Mouse (Mus musculus): ENCODE measurements around the gene Edf1. TPM values are rescaled to one million over a fixed set of nuclear protein-coding genes. Genes with fewer than 3 reads are reported as not detected.
A peak's percentile ranks its signal among the peaks of the same experiment; 100 is the strongest.
"Not testable (repeated sequence)": the region's sequence is repeated elsewhere in the genome, so short reads cannot be mapped to it uniquely, and the experiment has no call there.

Gene Edf1
- total RNA-seq (2021) = 100 to 1,000 TPM; 202 to 214 TPM

DNA sequence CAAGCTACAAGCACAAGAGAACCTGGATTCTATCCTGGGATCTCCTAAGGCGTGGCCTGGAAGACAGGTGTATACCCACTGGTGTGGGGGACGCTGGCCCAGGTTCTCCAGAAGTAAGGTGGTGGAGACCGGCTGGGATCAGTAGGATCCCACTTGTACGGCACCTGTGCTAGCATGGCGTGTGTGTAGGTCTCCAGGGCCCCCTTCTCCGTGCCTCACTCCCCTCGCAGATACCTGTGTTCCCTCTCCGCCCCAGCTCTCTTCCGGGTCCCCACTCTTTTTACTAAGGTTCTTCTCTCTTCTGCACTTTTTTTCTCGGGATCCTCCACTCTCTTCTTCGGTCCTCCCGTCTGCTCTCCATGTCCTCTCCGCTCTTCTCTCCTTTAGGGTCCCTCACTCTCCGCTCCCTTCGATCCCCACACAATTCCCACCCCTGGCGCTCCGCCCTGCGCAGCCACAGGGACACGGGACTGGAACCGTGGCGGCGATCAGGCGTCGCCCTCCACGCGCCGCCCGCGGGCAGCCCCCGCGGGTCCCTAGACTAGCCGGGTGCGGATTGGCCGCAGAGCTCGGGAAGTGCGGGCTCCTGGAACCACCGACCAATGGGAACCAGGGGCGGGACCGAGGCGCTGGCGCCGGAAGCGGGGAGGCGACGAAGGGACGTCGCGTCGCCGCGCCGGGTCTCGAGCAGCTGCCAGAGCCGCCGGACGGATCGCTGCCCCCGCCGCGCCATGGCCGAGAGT lies at the start of gene Edf1:
Gene Edf1, plus strand, starts transcription at position 627 of the 743 bp plus-strand sequence.
- intact Hi-C loops (cut with DNase I) = no loop called here
- peak; percentile 96 to 97 for DNase-seq (ENCODE audit: low spot score in 2 of 2)

DNA sequence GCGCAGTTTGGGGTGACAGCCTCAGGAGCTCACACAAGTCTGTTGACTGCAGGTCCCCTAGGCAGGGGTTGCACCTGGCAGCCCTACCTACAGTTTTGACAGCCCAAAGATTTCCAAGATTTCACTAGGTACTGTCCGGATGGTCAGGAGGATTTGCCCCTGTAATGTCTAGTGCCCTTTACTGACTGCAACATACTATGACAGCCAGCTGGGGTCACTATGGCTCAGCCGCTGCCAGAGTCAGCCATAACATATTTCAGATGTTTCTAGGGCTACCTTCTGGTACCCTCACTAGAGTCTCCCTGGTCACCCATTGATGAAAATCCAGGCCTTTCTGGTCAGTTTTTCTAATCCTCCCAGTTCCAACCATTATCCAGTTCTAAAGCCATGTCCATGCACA lies 47.7 kb upstream of the Edf1 start:
- no peak for DNase-seq (ENCODE audit: low spot score in 2 of 2)
- intact Hi-C loops (cut with DNase I) = no loop called here

DNA sequence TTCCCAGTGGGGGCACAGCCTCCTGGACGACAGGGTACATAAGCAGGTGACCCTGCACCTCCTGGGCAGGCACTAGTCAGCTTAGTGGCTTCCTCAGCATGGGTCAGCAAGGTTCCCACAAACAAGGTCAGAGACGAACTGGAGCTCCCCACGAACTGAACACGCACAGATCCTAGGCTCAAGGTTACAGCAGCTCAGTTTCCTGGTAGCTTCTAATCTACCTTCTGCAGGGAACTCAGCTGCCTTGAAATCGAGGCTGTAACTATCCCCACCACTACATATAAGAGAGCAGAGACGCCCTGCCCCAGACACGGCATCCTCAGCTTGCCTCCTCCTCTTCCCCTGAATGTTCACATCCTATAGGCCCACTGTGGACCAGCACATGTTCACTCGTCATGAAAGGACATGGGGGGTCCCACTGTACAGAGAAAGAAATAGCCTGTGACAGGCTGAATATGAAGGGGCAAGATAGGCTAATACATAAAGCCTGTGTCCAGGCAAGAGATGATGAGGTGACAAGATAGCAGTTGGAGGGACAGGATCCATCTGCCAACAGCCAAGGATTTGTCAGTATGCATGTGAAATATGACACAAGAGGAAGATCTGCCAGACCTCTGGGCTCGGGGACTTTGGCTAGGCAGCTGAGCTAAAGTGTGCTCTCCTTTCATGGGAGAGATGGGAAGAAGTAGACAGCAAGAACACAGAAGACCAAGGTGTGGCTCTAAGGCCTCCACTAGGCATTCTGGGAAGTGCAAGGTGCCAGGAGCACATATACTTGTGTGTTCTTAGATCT lies 30.9 kb upstream of the Edf1 start:
- no peak for DNase-seq (ENCODE audit: low spot score in 2 of 2)
- intact Hi-C loops (cut with DNase I) = no loop called here

DNA sequence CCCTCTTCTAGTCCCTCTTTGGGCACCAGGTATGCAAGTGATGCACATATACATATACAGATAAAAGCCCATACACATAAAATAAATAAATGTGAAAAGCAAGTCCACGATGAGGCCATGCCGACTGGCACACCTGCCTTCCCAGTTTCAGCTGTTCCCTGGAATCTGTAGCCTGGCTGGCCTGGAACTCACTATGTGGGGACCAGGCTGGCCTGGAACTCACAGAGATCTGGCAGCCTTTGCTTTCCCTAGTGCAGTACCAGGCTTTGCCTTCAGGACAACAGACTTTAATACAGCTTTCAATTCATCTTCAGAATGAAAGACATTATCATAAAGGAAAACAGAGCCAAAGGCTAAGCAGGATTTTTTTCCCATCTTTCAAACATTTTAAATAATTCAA lies 23.9 kb upstream of the Edf1 start:
- intact Hi-C loops (cut with DNase I) = no loop called here
- no peak for DNase-seq (ENCODE audit: low spot score in 2 of 2)

DNA sequence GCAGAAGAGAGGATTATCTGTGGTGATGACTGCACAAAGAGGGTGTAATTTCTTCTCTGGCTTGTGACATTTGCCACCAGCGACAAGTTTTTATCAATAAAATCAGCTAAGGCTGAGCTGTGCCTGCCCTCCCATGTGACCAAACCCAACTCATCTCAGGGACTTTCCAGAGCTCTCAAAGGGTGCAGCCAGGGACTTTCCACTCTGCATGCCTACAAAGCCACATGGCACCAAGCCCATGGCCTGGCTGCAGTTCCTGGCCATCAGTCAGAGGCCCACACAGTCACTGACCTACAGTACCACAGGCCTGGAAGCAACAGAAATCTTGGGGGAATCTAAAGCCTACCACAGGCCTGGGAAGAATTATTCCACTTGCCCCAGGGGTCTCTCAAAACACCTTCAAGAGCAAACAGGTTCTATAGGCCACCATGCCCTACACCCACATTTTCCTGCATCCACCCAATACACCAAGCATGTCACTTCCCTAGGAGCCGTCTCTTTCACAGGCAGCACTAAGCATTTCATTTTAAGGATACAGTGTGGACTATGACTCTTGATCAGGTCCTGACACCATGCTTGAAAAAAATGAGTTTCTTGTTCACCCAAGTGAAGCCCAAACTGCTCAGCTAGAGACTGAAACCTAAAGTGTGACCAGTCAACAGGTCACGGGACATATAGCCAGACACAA lies 23.3 kb upstream of the Edf1 start:
- intact Hi-C loops (cut with DNase I) = no loop called here
- peak in 1 of 2 experiments; percentile 25 for DNase-seq (ENCODE audit: low spot score in 2 of 2)

DNA sequence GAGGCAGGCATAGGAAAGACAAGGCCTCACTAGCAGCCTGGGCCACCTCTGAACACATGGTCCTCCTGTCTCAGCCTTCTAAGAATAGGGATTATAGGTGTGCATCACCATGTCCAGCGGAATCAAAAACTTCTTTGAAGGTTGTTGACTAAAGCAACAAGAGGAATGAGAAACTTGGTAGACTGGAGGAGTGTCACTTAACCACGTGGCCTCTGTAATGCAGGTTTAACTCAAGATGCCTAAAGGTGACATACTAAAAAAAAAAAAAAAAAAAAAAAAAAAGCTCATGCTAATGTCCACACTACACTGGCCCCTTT lies 22.8 kb upstream of the Edf1 start:
- intact Hi-C loops (cut with DNase I) = no loop called here
- no peak for DNase-seq (ENCODE audit: low spot score in 2 of 2)

DNA sequence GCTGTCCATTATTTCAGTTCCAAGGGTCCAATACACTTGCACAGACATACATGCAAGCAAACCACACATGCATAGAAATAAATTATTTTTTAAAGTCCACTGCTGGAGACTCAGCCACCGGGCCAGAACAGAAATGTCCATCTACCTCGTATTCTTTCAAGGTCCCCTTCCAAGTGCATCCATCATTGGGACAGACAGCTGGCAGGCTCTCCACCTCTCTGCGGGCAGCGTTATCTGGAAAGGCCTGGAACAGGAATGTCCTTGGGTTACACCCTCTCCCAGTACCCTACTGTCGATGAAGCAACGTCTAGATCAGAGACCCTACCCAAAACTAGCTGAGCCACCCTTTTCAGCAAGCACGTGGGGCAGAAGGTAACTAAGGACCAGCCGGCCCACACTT lies 21.1 kb upstream of the Edf1 start:
- DNase-seq (ENCODE audit: low spot score in 2 of 2) = no peak
- intact Hi-C loops (cut with DNase I) = no loop called here

DNA sequence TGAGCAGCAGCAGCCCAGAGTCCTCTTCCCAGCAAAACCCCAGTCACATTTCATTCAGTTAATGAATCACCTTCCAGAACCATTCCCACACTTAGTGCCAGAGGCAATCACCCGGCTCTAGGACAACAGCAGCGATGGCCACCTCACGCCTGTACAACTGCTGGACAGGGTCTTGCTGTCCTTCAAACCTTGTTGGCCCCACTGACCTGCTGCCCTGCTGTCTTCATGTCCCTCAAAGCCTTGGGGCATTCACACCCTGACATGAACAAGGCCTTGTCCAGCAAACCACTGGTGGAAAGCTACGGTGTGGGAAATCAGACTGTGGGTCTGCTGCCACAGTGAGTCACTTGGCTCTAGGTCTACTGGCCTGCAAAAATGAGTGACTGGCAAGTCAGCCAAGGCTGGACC lies 17.1 kb upstream of the Edf1 start:
- DNase-seq (ENCODE audit: low spot score in 2 of 2) = no peak
- intact Hi-C loops (cut with DNase I) = no loop called here

DNA sequence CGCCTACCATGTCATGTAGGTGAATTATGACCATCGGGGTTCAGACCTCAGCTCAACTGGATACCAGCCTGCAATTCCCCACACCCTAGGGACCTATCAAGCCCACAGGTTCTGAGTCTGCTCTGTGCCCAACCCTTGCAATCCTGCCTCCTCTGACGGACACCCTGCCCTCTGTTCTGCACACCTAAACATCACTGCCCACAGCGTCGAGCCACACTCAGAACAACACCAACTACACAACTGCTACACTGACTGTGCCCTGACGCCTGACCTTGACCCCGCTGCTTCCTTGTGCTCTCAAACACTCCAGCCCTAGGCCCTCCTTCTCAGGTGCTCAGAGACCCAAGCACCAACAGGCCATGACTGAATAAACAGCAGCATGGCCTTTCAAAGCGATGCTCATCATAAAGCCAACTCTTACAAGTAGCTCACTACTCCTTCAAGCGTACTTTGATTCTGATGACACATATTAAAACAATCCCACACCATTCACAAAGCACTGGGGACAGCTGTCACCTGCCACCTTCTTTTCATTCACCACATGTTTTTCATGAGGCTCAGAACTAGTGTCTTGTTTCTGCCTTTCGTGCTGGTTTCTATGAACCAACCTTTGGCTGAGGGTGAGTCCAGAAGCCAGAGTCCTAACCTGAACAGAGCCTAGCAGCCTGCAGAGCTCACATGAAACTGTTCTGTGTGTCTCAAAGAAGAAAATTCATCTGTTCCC lies 15.8 kb upstream of the Edf1 start:
- DNase-seq (ENCODE audit: low spot score in 2 of 2) = no peak
- intact Hi-C loops (cut with DNase I) = no loop called here

DNA sequence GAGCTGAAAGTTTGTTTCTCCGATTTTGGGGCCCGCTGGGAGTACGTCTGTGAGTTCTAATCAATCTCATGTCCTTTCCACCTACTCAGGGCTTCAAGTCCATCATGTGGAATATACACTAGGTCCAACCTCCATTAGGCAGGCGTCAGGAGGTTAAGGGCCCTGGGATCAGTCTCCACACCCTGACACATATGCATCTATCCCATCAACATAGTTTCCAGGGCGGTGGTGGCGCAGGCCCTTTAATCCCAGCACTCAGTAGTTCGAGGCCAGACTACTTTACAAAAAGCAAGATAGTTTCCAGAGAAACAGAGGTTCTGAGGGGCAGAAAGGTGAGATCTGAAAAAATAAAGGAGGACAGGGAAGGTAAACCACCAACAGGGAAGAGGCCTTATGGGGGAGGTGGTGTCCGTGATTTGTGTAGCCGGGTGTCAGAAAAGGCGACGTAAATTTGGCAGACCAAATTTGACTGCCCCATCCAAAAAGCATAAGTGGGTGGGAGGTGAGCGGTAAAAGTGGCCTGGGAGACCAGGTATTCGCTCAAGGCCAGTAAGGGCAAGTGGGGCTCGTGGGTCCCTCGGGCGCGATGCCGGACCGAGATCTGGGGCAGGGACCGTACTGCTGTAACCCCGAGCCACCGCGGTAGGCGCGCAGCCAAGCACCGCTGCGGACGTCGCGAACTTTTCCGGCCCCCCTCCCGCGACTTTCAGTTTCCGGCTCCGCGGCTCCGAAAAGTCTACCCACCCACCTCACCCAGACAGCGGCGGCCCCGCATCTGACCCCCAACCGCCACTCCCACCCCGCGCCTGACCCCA lies 11.4 kb upstream of the Edf1 start:
- intact Hi-C loops (cut with DNase I) = no loop called here
- DNase-seq (ENCODE audit: low spot score in 2 of 2) = peak; percentile 20 to 34

DNA sequence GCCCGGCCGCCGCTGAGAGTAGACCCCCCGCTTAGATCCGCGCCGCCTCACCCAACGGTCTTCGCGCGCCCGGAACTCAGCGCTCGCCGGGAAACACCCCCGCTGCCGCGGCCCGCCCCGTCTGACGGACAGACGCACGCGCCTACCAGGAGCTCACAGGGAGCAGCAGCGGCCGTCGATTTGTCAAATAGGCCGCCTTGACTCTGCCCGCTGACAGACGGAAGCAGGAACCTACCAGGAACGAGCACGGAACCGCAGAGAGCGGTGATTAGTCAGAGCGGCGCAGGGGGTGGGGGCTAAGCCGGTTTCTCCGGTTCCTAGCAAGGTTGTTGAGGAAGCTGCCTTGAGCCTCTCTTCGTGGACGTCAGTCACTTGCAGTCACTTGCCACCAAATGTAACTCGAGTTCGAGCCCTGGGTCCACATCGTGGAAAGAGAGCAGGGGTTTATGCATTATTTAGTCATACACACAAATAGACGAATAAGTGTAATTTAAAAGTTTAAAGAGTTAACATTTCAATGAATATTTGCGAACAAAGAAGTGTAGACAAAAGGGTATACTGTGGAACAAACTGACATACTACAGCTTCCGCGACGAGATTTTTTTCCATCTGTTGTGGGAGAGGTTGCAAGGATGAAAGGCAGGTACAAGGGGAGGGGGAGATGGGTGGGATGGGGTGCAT lies 10.7 kb upstream of the Edf1 start, which contains the start of gene Traf2:
Gene Traf2, minus strand, starts transcription at position 130 of the 681 bp plus-strand sequence.
- intact Hi-C loops (cut with DNase I) = no loop called here
- DNase-seq (ENCODE audit: low spot score in 2 of 2) = peak; percentile 99

DNA sequence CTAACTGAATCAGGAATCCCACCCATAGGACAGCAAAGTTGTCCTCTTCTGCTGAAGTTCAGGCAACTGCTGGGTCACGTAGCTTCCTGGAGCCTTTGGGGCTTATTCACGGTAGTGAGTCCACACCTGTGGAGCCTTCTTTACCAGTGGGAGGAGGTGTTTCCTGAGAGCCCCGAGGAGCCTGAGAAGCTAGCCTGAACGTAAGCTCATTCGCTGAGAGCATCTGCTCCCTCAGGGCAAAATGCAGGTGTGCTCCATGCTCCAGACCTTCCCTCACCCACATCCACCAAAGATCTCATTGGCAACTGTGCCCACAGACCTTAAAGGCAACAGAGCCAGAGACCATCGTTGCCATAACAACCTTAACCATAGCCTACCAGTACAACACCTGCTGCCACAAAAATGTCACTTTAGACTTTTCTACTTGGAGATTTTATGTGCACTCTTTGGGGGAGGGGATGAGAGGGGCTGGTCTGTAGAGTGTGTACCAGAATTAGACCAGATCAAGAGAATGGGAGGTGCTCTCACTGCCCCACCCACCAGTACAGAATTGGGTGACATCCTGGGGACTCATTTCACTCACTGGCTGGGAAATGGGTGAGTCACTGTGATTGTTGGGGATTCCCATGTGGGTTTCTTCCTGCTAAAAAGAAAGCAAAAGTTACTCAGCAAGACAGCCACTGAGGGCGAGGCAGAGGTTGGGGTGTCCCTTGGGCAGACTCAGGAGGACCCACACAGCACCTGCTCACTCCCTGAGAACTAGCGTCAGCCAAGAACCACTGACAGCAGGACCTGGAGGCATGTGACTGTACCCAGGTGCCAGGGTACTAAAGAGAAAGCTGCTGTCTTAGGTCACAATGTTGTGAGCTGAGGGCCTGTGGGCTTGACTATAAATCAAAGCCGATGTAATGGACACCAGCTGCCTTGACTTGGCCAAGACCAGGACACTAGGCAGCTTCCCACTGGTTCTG lies 8.3 kb upstream of the Edf1 start:
- intact Hi-C loops (cut with DNase I) = no loop called here
- DNase-seq (ENCODE audit: low spot score in 2 of 2) = peak in 1 of 2 experiments; percentile 37

DNA sequence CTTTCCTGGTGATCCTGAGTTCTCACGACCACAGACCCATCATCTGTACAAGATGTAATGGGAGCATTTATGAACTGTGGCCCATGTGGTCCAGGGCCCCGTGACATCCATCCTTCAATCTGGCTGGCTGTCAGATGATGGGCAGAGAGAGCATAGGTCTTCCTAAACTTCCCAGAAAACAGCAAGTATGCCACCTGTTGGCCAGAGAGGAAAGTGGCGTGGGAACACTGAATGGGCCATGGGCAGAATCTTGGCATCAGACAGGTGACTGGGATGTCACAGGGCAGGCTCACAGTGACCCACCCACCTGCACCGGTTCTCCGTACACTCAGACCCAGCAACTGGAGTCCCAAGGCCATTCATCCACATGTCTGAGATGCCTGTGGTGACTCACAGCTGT lies 6.5 kb upstream of the Edf1 start:
- intact Hi-C loops (cut with DNase I) = no loop called here
- peak in 1 of 2 experiments; percentile 49 for DNase-seq (ENCODE audit: low spot score in 2 of 2)

DNA sequence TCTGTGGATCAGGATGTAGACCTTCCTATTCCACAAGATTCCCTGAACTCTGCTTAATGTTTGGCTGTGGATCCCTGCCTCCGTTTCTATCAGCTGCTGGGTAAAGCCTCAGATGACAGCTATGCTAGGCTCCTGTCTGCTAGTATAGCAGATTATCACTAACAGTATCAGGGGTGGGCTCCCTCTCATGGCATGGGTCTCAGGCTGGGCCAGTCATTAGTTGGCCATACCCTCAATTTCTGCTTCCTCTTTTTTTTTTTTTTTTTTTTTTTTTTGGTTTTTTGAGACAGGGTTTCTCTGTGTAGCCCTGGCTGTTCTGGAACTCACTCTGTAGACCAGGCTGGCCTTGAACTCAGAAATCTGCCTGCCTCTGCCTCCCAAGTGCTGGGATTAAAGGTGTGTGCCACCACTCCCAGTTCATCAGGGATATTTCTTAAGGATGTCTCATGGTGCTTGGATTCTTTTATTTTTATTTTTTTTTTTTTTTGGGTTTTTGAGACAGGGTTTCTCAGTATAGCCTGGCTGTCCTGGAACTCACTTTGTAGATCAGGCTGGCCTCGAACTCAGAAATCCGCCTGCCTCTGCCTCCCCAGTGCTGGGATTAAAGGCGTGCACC lies 4.4 kb upstream of the Edf1 start:
- DNase-seq (ENCODE audit: low spot score in 2 of 2); intact Hi-C loops (cut with DNase I): not testable (repeated sequence)

DNA sequence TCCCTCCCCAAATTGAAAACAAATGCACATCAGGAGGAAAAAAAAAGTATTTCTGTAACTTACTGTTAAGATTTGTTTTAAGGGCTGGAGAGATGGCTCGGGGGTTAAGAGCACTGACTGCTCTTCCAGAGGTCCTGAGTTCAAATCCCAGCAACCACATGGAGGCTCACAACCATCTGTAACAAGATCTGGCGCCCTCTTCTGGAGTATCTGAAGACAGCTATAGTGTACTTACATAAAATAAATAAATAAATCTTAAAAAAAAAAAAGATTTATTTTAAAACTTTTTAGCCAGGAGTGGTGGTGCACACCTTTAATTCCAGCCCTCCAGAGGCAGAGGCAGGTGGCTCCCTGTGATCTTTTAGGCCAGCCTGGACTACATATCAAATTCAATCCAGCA lies 2.2 kb upstream of the Edf1 start:
- intact Hi-C loops (cut with DNase I); DNase-seq (ENCODE audit: low spot score in 2 of 2): not testable (repeated sequence)

DNA sequence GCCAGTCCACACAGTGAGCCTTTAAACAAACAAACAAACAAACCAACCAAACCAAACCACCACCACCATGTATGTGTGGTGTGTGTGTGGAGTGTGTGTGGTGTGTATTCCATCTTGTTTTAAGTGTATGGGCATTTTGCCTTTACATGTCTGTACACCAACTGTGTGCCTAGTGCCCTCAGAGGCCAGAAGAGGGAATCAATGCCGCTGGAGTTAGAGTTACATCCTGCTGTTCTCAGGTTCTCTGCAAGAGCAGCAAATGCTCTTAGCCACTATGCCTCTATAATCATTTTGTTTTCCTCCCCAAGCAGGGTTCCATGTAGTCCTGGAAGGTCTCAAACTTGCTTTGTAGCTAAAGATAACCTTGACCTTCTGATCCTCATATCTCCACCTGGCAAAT lies 1.4 kb upstream of the Edf1 start:
- DNase-seq (ENCODE audit: low spot score in 2 of 2) = no peak
- intact Hi-C loops (cut with DNase I) = no loop called here

DNA sequence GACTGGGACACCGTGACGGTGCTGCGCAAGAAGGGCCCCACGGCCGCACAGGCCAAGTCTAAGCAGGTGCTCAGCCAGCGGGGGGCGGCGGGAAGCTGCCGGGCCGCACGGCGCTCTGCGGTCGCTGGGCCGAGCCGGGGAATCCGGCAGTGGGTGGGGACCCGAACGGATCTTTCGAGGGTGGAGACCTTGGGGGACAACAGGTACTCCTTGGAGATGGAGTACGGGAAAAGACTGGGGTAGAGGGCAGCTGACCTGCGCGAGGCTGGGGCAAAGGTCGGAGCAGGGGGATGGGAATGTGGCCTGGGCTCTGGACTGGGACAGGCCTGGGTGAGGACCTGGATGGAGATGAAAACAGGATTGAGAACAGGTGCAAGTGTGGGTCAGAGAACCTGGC lies 315 bp downstream of the Edf1 start:
- DNase-seq (ENCODE audit: low spot score in 2 of 2) = no peak
- intact Hi-C loops (cut with DNase I) = no loop called here

All from left cerebral cortex, postnatal 25 days (tissue).